Mouse (Mus musculus) ovary, postnatal 14 days (tissue): ENCODE data around the gene Trpm3.

ENCODE experiments used
- DNase-seq: peaks from one replicate; pipeline ENCODE4 v3.0.0; 2022; ENCODE audit warnings: low spot score

Gene Trpm3

DNA sequence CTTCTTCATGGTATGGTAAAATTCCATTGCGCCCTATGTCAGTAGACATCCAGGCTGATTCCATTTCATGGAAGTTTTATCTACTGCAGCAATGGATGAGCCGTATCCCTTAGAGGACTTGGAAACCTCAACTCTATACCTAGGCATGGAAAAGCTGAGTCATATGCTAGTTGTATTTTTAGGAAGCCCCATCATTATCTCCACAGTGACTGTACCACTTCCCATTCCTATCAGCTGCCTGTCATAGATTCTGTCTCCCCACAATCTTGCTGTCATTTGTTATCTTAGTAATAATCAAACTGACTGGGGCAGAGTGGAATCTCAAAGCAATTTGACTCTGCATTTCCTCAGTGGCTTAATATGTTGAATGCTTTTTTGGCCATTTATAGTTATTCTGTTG lies 169.2 kb downstream of the Trpm3 start:
- no peak for DNase-seq

DNA sequence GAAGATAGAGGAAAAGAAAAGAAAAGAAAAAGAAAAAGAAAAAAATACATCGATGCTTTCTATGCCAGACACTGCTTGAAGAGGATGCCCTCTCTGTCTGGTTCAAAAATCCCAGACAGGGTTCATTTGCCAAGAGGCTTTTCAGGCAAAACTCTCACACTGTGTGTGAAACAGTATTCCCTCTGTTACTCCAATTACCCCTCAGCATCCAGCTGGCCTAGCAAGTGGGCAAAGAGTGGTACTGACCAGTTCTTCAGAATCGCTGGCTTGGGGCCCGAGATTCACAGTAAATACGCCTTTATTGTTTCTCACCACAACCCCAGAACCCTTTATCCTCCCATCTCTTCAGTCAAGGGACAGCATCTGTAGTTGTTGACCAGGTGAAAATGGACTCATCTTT lies 178.5 kb downstream of the Trpm3 start:
- no peak for DNase-seq

DNA sequence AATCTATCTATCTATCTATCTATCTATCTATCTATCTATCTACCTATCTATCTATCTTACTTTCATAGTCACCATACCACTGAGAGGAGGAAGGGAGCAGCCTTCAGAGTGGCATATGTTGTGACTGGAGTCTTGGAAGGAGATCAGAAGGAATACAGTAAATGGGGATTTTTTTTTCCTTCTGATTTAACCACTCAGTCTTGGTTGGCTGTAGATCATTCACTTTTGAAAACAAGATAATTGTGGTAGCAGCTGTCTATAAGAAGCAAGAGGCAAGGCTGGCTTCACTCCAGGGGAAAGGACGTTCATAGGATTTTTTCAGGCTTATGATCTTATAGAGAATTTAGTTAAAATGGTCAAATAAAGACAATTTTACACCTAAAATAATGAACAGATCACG lies 188.0 kb downstream of the Trpm3 start:
- DNase-seq: no peak

DNA sequence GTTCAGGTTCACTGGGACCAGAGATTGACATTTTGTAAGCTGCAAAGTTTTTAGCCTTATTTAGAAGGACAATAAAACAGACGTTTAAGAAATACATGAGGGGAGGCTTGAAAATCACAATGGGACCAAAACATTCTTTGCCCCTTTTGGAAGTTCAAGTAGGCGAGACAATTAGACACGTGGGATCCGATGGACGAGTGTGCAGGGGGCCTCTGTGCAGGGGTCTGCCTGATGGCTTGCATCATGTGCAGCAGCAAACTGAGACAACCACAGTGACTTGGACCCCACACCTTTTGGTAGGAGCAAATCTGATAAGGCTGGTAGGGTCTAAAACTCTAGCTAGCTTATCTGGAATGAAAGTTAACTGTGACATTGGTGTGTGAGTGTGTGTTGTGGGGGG lies 188.4 kb downstream of the Trpm3 start:
- DNase-seq: no peak

DNA sequence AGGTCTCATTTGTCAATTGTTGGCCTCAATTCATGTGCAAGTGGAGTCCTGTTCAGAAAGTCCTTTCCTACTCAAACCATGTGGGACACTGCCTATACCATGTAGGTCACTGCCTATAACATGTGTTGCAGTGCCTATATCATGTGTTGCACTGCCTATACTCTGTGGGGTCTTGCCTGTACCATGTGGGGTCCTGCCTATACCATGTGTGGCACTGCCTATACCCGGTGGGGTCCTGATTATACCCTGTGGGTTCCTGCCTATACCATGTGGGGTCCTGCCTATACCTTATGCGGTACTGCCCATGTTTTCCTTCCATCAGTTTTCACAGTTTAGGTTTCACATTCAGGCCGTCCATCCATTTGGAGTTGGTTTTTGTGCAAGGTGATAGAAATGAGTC lies 197.4 kb downstream of the Trpm3 start:
- no peak for DNase-seq

DNA sequence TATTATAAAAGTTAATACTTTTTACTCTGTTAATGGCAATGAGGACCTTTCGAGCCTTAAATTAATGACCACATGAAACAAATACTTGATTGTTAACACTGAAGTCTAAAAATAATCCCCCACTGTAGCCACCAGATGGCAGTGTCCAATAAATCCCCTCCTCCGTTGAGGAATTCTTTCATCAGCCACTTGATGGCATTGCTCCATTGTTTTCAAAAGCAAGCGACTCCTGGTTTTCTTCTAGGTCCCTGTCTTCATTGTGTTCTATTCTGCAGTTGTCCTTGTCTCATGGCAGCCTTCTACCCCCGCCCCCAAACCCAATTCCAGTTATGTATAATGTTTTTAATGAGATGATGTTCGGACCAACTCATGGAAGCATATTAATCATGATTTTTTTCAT lies 198.6 kb downstream of the Trpm3 start:
- peak; percentile 52 for DNase-seq

DNA sequence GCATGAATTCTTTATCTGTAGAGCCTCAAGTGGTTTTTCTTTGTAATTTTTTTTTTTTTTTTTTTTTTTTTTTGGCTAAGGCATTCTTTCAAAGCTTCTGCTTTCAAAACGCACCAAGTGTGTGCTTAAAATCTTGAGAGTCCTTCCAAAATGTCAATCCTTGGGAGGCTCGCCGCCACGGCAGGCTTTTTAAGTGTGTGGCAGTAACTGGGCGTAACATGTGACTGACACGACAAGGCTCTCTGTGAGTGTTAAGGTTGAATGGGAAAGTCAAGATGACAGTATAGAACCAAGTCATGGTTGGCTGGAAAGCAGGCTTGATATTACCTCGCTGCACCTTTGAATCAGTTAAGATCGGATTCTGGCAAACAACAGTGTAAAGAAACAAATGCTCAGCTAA lies 200.1 kb downstream of the Trpm3 start:
- DNase-seq: no peak

DNA sequence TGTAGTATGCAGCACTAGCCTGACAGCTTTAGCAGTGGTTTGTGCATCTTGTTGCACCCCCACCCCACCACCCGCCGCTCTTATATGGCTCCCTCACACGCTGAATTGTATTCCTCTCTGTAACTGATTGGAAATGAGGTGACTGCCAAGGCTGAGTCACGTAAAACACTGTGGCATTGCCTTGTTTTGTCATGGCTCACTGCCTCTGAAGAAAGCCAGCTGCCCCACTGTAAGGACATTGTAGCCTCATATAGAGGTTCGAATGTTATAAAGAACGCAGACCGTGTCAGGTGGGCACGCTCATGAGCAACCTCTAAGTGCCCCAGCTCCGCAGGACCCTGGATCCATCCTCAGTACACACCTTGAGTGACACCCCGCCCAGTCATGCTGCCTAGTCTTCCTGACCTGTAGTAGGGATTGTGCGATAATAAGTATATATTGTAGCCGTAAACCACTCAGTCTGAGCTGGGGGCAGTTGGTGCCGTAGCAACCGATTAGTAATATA lies 215.2 kb downstream of the Trpm3 start:
- no peak for DNase-seq

DNA sequence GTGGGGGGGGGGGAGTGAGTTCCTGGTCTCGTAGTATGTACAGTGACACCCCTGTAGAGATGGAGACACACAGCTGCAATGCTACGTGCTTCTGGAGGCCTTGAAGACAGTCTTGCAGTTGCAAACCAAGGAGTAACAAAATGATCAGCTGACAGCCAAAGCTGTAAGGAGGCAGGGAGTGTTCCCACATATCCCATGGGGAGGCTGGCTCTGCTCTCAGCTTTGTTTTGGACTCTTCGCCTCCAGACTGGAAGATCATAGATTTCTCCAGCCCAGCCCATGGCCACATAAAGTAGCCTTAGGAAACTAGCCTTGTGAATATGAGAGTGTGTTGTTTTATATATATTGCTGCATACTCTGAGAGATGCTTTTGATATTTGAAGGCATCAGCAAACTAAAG lies 248.0 kb downstream of the Trpm3 start:
- DNase-seq: no peak

DNA sequence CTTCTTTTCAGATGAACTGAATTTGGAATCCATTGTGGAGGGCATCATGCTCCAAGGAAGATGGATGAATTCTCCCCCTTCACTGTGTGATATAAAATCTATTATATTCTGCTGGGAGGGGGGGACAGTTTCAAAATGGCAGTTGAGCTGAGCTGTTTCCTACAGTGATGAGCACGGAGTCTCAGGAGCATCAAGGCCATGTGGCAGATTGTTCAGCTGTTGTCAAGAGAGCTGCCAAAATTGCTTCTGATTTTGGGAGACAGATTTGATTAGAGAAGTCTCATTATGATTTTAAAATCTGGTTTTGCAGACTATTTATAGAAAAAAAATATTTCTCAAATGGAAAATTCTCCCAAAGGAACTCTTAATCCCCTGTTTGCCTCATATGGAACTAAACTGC lies 255.9 kb downstream of the Trpm3 start:
- DNase-seq: no peak

DNA sequence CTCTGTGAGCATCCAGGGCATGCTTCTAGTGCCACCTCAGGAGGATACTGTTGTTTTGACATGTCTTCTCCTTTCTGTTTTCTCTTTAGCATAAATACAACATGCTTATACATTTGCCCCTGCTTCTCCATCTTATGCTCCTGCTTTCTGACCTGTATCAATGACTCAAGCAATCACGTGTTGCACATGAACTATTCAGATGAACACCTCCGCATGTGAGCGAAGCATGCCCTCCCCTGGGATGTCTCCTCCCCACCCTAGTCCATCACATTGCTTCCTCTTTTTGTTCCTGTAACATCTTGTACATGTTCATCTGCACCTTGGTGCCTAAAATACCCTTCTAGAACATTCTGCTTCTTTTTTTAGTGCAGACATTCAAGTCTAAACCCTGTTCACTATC lies 265.2 kb downstream of the Trpm3 start:
- no peak for DNase-seq

DNA sequence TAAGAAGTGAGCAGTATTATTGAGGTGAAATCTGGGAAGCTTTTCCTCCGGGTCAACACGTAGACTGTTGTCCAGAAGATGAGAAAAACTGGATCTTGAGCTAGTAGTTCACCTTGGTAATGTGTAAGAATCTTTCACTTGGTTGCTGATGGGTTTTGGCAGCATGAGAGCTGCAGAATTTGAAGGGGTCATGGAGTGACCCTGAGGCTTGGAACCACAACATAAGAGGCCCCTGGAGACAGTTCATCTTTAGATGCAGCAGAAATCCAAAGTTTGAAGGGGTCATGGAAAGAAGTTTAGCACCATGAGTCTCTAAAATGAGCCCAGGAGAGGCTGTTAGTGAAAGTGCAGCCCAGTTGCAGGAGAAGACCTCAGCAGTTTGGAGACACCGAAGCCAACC lies 279.4 kb downstream of the Trpm3 start:
- DNase-seq: no peak

DNA sequence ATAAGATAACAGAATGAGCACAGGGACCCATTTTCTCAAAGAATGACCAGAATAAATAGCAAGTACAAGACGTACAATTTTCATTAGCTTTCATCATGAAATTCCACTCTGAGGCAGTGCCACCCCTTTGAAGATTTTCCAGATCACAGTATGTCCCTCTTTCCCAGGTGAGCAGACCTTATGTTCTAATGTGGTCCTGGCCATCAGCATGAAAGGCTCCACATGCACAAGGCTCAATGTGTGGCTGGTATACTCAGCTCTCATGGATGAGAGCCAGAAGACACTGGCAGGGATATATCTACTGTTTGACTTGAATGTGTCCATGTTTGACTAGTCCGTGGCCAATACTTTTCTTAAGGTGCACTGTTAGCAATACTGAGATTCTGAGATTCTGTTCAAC lies 298.4 kb downstream of the Trpm3 start:
- DNase-seq: no peak

DNA sequence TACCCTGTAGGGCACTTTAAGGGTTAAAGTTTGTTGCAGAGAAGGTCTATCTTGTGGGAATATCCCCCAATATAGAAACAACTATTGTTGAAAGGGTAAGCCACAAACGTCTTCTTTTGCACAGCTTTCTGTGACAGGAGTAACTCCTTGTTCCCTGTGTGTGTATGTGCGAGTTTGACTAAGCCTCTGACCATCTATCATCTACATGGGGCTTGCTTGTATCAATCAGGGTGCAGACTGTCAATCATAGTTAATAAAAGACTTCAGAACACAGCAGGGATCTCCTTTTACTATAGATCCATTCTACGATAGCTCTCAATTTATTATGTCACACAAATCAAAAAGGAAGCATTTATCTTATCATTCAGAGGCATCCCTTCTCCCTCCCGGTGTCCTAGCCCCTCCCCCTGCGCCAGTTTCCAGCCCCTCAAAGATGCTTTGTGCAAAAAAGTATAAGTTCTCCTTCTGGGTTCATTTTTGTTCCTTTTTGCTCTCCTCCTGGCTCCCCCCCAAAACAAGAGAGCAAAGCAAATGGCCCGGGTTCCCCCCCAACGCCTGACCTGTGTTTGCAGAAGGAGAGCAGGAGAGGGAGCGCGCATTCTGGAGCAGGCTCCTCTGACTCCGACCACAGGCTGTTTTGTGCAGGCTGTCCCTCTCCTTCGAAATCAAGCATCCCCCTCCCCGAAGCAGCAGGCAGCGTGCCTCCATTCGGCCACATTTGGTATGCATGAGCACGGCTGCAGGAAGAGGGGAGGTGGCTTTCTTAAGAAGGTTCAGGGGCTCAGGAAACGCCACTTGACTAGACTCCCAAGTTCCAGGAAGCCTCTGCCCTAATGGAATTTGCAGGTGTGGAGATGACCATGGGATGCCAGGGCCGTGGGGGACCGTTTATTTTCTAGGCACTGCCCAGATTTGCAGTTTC lies 308.8 kb downstream of the Trpm3 start:
- DNase-seq: no peak

DNA sequence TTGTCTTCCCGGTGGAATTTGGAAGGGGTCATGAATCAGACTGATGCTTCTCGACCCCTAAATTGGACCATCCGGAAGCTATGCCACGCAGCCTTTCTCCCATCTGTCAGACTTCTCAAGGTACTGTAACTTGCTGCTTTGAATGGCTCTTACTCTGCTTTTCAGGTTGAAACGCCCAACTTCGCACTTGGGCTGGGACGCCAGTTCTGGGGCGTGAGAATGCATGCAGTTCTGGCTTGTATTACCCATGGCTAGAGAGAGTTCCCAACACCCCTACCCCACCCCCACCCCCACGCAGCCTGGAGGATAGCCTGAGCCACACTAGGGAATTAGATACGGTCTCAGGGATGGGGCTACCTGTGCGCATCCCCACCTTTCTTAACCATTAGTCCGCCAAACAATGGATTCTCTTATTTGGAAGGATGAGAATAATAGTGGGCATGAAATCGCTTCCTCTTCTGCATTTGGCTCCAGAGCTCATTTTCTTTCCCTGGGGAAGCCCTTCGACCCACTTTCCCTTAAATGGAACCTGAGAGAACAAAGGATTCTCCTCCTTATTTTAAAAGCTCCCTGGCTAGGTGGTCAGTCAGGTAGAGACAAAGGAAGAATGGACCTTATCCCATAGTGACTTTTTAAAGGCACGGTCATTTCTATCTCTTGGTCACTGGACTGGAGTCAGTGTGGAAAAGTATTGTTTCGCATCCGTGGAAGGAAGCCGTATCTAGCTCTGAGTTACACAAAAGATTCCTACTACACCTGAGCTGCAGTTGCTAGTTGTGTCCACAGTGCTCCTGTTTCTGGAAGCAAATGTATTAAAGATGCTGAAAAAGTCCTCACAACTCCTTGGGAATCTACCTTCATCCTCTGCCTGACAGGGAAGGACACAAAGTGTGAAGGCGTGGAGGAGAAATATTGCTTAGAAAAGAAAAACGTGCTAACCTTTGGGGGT lies 309.8 kb downstream of the Trpm3 start:
- DNase-seq: no peak

DNA sequence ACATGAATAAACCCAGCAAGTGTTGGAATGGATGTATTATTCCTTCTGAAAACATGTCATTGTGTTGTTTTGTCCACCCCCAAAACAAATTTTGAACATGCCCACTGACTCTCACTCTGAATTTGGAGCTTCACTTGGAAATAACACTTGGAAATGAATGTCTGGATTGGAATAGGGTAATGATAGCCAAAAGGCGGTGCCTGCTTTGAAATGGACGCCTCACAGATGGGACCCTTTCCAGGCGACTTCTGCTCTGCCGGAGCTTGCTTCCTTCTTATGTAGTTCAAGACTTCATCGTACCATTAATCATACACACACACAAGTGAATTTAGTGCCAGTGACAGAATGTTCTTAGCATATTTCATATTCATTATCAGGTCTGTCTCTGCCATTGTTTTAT lies 312.4 kb downstream of the Trpm3 start:
- no peak for DNase-seq

DNA sequence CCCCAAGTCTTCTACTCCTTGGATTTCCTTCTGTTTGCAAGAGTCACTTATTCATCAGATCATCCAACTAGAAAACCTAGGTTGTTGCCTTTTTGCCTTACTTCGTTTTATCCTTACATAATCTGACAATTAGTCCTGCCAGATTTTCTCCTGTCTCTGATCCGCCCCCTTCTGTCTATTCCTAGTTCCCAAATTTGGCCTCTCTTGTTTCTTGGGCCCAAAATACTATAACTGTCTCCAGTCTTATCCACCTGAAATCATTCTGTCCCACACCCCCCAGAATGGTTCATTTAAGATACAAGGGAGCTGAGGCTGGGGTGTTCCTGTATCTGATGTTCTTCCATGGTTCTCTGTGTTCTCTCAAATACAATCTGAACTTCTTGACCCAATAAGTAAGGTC lies 318.1 kb downstream of the Trpm3 start:
- no peak for DNase-seq

DNA sequence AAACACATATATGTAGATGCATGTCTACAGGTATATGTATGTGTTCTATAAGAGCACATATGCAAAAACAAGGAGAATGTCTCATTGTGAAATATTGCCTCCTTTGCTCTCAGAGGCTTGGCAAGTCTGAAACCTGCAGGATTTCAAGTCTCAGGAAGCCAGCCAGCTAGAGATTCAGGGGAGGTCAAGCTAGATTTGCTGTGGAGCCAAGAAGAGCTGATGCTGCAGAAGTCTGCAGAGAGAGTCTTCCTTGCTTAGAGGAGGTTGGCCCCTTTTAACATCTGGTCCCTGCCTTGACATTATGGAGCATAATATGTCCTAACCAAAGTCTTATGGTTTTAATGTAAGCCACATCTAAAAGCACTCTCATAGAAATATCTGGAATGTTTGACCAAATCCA lies 323.2 kb downstream of the Trpm3 start:
- DNase-seq: no peak

DNA sequence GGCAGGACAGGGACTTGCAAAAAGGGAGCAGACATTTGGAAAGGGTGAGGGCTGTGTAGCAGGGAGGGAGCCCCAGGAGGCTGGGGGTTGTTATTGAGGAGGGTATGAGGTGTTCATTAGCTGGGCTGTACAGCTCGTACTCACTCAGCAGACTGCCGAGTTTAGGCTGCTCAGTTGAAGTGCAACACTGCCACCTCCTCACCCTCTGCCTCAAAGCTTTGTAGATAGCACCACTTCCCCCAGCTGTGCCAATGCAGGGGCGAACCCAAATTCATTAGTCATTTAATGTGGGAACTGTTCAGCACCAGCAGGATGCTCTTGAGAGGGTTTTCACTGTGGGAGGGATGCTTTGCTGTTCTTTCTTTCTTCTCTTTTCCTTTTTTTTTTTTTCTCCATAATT lies 324.7 kb downstream of the Trpm3 start:
- DNase-seq: no peak

DNA sequence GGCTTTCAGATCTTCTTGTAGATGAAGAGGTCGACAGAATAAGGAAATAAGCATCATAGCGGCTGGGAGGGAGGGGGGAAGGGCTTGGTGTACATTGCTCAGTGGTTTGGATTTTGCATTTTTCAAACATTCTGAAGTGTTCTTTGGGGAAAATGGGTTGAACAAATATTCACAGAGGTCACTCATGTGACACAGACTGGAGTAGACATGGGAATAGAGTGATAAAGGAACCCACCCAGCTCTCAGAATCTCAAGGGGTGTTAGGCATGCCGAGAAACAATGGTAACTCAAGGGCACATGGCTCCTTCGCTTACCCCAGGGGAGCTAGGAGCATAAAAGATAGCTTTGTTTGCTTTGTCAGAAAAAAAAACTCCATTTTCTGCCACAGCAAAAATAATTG lies 330.8 kb downstream of the Trpm3 start:
- no peak for DNase-seq

DNA sequence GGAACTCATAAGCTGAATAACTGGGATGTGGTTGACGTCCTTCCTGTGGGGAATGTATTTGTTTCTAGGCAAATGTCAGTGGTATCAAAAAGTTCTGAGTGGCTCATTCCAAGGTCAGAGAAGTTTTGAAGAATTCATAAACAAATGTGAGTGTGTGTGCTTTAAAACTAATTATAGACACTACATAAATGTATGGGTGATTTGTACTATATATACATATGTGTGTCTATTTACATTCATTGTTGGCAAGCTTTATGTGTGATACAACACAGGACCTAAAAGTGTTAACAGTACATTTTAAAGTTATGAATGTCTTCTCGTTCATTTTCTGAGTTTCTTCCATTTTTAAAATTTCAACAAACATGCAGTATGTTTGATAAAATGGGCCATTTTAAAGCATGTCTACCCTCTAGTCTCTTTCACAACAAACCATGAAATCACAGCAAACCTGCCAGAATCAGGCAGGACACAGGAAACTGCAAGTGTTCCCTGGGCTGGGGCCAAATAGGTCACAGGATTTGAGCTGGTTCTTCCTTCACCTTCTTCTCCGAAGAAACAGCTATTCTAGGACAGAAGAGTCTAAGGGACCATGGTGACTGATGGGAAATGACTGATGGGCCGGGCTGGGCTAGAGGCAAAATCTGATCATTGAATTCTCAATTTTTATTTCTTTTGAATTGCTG lies 334.3 kb downstream of the Trpm3 start:
- no peak for DNase-seq

DNA sequence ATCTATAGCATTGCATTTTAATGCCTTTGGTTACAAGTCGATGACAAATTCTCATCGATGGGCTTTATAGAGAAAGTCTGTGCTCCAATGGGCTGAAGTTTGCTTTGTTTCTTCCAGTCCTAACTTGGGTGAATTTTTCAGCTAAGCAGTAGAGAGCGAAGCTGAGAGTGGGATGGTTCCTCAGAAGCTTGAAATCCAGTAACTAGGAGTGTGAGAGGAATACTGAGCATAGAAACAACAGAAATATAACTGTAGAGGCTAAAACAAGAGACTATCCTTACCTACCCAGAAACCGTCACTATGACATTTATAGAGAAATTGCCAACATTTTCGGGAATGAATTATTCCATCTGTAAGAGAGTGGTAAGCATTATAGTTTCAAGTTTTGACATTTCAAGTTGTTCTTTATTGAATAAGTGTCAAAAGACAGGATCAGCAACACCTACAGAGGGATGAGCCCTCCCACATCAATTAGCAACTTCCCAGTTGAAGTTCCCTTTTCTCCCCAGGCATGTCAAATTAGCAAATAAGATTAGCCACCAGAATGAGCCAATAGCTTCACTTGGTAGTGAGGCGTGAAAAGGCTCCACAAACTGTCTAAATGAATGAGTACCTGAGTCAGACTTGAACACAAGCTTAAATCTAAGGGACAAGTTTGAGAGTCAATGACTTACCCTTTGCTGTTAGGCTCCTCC lies 339.6 kb downstream of the Trpm3 start:
- no peak for DNase-seq
